Mouse (Mus musculus): ENCODE measurements around the gene Dynlrb1.

The Dynlrb1 gene

GRCm38 (mm10) chr2:155236362-155236992 is at the start of gene Dynlrb1:
Gene Dynlrb1 (plus strand): TSS chr2:155236533.
- no peaks in the 10 kb centered on the region for H3K27me3 ChIP-seq (ENCODE audit: control insufficient read depth, insufficient read depth, low read length, poor library complexity, severe bottlenecking)
- DNase-seq (ENCODE audit: low read depth, low spot score), result peak; percentile 95

GRCm38 (mm10) chr2:155207419-155207818 is 28.9 kb upstream of the Dynlrb1 start:
- Histone ChIP-seq H3K27me3 (ENCODE audit: control insufficient read depth, insufficient read depth, low read length, poor library complexity, severe bottlenecking) (no peaks in the 10 kb centered on the region), H3K36me3 (ENCODE audit: control insufficient read depth, insufficient read depth, low read length, poor library complexity, severe bottlenecking) (peaks cover 15% of the 10 kb centered on the region; the same call in 1 of the 2 replicates)
- DNase-seq (ENCODE audit: low read depth, low spot score), result peak; percentile 70

More at GRCm38 (mm10) chr2:155236362-155236992, at the start of gene Dynlrb1:
- no peaks in the 10 kb centered on the region; the same call in 1 of the 2 replicates for H3K36me3 ChIP-seq (ENCODE audit: control insufficient read depth, insufficient read depth, low read length, poor library complexity, severe bottlenecking)

GRCm38 (mm10) chr2:155223145-155223544 is 13.2 kb upstream of the Dynlrb1 start:
- DNase-seq (ENCODE audit: low read depth, low spot score), result no peak
- H3K36me3 ChIP-seq (ENCODE audit: control insufficient read depth, insufficient read depth, low read length, poor library complexity, severe bottlenecking), result peaks cover 10% of the 10 kb centered on the region
- H3K27me3 ChIP-seq (ENCODE audit: control insufficient read depth, insufficient read depth, low read length, poor library complexity, severe bottlenecking), result no peaks in the 10 kb centered on the region

GRCm38 (mm10) chr2:155224721-155225120 is 11.6 kb upstream of the Dynlrb1 start:
- Histone ChIP-seq H3K27me3 (ENCODE audit: control insufficient read depth, insufficient read depth, low read length, poor library complexity, severe bottlenecking) (no peaks in the 10 kb centered on the region), H3K36me3 (ENCODE audit: control insufficient read depth, insufficient read depth, low read length, poor library complexity, severe bottlenecking) (peaks cover 8% of the 10 kb centered on the region)
- DNase-seq (ENCODE audit: low read depth, low spot score), result no peak

- DNase-seq (ENCODE audit: low read depth, low spot score), result peak; percentile 11
- no peaks in the 10 kb centered on the region for H3K27me3 ChIP-seq (ENCODE audit: control insufficient read depth, insufficient read depth, low read length, poor library complexity, severe bottlenecking)
- no peaks in the 10 kb centered on the region; the same call in 1 of the 2 replicates for H3K36me3 ChIP-seq (ENCODE audit: control insufficient read depth, insufficient read depth, low read length, poor library complexity, severe bottlenecking)
These were observed 479 bp upstream of the Dynlrb1 start for GRCm38 (mm10) chr2:155235746-155236361.

GRCm38 (mm10) chr2:155237276-155237675 is 943 bp downstream of the Dynlrb1 start:
- peak; percentile 8 for DNase-seq (ENCODE audit: low read depth, low spot score)
- Histone ChIP-seq H3K27me3 (ENCODE audit: control insufficient read depth, insufficient read depth, low read length, poor library complexity, severe bottlenecking) (no peaks in the 10 kb centered on the region), H3K36me3 (ENCODE audit: control insufficient read depth, insufficient read depth, low read length, poor library complexity, severe bottlenecking) (no peaks in the 10 kb centered on the region; the same call in 1 of the 2 replicates)

- peak; percentile 75 for DNase-seq (ENCODE audit: low read depth, low spot score)
These were observed 4.6 kb downstream of the Dynlrb1 start for GRCm38 (mm10) chr2:155240915-155241314.

GRCm38 (mm10) chr2:155242296-155242855 is 6.0 kb downstream of the Dynlrb1 start:
- no peak for DNase-seq (ENCODE audit: low read depth, low spot score)
- H3K27me3 ChIP-seq (ENCODE audit: control insufficient read depth, insufficient read depth, low read length, poor library complexity, severe bottlenecking), result no peaks in the 10 kb centered on the region
- peaks cover 3% of the 10 kb centered on the region for H3K36me3 ChIP-seq (ENCODE audit: control insufficient read depth, insufficient read depth, low read length, poor library complexity, severe bottlenecking)

More at GRCm38 (mm10) chr2:155240915-155241314, 4.6 kb downstream of the Dynlrb1 start:
- peaks cover 3% of the 10 kb centered on the region for H3K36me3 ChIP-seq (ENCODE audit: control insufficient read depth, insufficient read depth, low read length, poor library complexity, severe bottlenecking)
- H3K27me3 ChIP-seq (ENCODE audit: control insufficient read depth, insufficient read depth, low read length, poor library complexity, severe bottlenecking), result no peaks in the 10 kb centered on the region

- H3K36me3 ChIP-seq (ENCODE audit: control insufficient read depth, insufficient read depth, low read length, poor library complexity, severe bottlenecking), result peaks cover 18% of the 10 kb centered on the region
- DNase-seq (ENCODE audit: low read depth, low spot score), result no peak
- no peaks in the 10 kb centered on the region for H3K27me3 ChIP-seq (ENCODE audit: control insufficient read depth, insufficient read depth, low read length, poor library complexity, severe bottlenecking)
These were observed 9.9 kb downstream of the Dynlrb1 start for GRCm38 (mm10) chr2:155246231-155246630.

- DNase-seq (ENCODE audit: low read depth, low spot score), result no peak
- Histone ChIP-seq H3K36me3 (ENCODE audit: control insufficient read depth, insufficient read depth, low read length, poor library complexity, severe bottlenecking) (peaks cover 18% of the 10 kb centered on the region), H3K27me3 (ENCODE audit: control insufficient read depth, insufficient read depth, low read length, poor library complexity, severe bottlenecking) (no peaks in the 10 kb centered on the region)
These were observed 11.9 kb downstream of the Dynlrb1 start for GRCm38 (mm10) chr2:155248206-155248605.

GRCm38 (mm10) chr2:155248718-155249117 is 12.4 kb downstream of the Dynlrb1 start:
- no peaks in the 10 kb centered on the region for H3K27me3 ChIP-seq (ENCODE audit: control insufficient read depth, insufficient read depth, low read length, poor library complexity, severe bottlenecking)
- peak; percentile 10 for DNase-seq (ENCODE audit: low read depth, low spot score)
- peaks cover 18% of the 10 kb centered on the region for H3K36me3 ChIP-seq (ENCODE audit: control insufficient read depth, insufficient read depth, low read length, poor library complexity, severe bottlenecking)

GRCm38 (mm10) chr2:155249588-155249987 is 13.3 kb downstream of the Dynlrb1 start:
- Histone ChIP-seq H3K36me3 (ENCODE audit: control insufficient read depth, insufficient read depth, low read length, poor library complexity, severe bottlenecking) (peaks cover 17% of the 10 kb centered on the region), H3K27me3 (ENCODE audit: control insufficient read depth, insufficient read depth, low read length, poor library complexity, severe bottlenecking) (no peaks in the 10 kb centered on the region)
- DNase-seq (ENCODE audit: low read depth, low spot score), result no peak

- H3K36me3 ChIP-seq (ENCODE audit: control insufficient read depth, insufficient read depth, low read length, poor library complexity, severe bottlenecking), result no peaks in the 10 kb centered on the region
- no peaks in the 10 kb centered on the region for H3K27me3 ChIP-seq (ENCODE audit: control insufficient read depth, insufficient read depth, low read length, poor library complexity, severe bottlenecking)
- DNase-seq (ENCODE audit: low read depth, low spot score), result no peak
These were observed 29.2 kb downstream of the Dynlrb1 start for GRCm38 (mm10) chr2:155265526-155265925.

- no peak for DNase-seq (ENCODE audit: low read depth, low spot score)
- Histone ChIP-seq H3K27me3 (ENCODE audit: control insufficient read depth, insufficient read depth, low read length, poor library complexity, severe bottlenecking) (no peaks in the 10 kb centered on the region), H3K36me3 (ENCODE audit: control insufficient read depth, insufficient read depth, low read length, poor library complexity, severe bottlenecking) (no peaks in the 10 kb centered on the region)
These were observed 30.6 kb downstream of the Dynlrb1 start for GRCm38 (mm10) chr2:155266896-155267295.

GRCm38 (mm10) chr2:155271957-155272356 is 35.6 kb downstream of the Dynlrb1 start:
- H3K27me3 ChIP-seq (ENCODE audit: control insufficient read depth, insufficient read depth, low read length, poor library complexity, severe bottlenecking), result no peaks in the 10 kb centered on the region
- peak; percentile 41 for DNase-seq (ENCODE audit: low read depth, low spot score)
- H3K36me3 ChIP-seq (ENCODE audit: control insufficient read depth, insufficient read depth, low read length, poor library complexity, severe bottlenecking), result no peaks in the 10 kb centered on the region
